Mouse (Mus musculus) C2C12 (cell line): ENCODE measurements at regions not wholly inside any gene's neighbourhood (a gene's known extent, or its start where the extent isn't known, plus 50 kb on each side); places are given as distances from the start of the nearest gene placed in this dataset.

Experiments used
- CEBPB ChIP-seq: IDR thresholded peaks from one replicate; pipeline ENCODE4 v1.6.1; 2011; ENCODE audit warnings: low read depth, mild to moderate bottlenecking, control low read depth, moderate library complexity
- CTCF ChIP-seq: IDR thresholded peaks from one replicate; pipeline ENCODE4 v1.5.1; 2011; ENCODE audit not compliant: control insufficient read depth, insufficient read depth, insufficient read length
- FOSL1 ChIP-seq: IDR thresholded peaks from one replicate; pipeline ENCODE4 v1.8.0; 2011; ENCODE audit warnings: mild to moderate bottlenecking, low read length; ENCODE audit not compliant: poor library complexity, insufficient read depth, severe bottlenecking
- MAX ChIP-seq: IDR thresholded peaks from one replicate; pipeline ENCODE4 v1.6.1; 2011; ENCODE audit warnings: mild to moderate bottlenecking, control low read depth
- MYOD1 ChIP-seq: IDR thresholded peaks from one replicate; pipeline ENCODE4 v1.6.1; 2011; ENCODE audit warnings: low read depth; ENCODE audit not compliant: control insufficient read depth, insufficient read length
- MYOG ChIP-seq: IDR thresholded peaks from one replicate; pipeline ENCODE4 v1.6.1; 2011; ENCODE audit not compliant: control insufficient read depth, insufficient read length; ENCODE audit errors: extremely low read depth
- USF1 ChIP-seq: IDR thresholded peaks from one replicate; pipeline ENCODE4 v1.6.1; 2011; ENCODE audit warnings: low read depth, mild to moderate bottlenecking, control low read depth, moderate library complexity

DNA sequence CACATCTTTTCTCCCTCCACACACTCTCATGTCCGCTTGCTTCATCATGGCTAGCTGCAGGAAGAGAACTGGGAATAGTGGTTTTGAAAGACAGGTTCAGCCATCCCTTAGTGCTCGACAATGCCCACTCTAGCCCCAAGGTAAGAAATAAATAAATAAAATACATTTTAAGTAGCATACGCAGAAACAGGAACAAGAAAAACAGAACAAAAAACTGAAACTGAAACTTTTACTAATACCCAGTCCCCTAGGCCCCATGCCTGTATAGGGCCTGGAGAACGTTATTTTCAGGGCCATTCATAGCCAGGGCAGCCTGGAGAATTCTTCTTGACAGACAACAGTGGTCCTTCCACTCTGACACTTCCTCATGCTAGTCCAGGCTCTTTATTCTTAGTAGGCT is 216.4 kb upstream of the Hes1 start:
- no peak for TF ChIP-seq CTCF
- TF ChIP-seq USF1 = no peak
- TF ChIP-seq FOSL1 = no peak
- no peak for TF ChIP-seq MYOG
- TF ChIP-seq MAX = no peak
- no peak for TF ChIP-seq MYOD1
- no peak for TF ChIP-seq CEBPB
